8 mouse cellular contexts compared by ENCODE assay signal in genomic region chr11:73177895-73178294, GRCm38 (mm10). TPM values are rescaled to one million over a fixed set of nuclear protein-coding genes. Genes with fewer than 3 reads are reported as not detected.
DNase-seq lines count a peak whose midpoint lies in the region; ATAC-seq and TF ChIP-seq lines count a peak whose summit lies in the region.

No protein-coding gene starts in this region.

- peak overlapping the region; percentile 89 for H3K4me3 ChIP-seq in layer of hippocampus, adult 2 months
- peak overlapping the region; percentile 97 for H3K4me3 ChIP-seq in embryonic facial prominence, embryonic 10.5 days
- peak overlapping the region; percentile 94 for H3K4me3 ChIP-seq in intestine, embryonic 16.5 days (ENCODE audit: low read length)
- peak overlapping the region; percentile 77 for H3K4me3 ChIP-seq in myocyte

- peaks cover 32% of the 10 kb centered on the region for H3K36me3 ChIP-seq in embryonic facial prominence, embryonic 10.5 days (replicated peaks)
- 0 out of 2 replicates have a peak, but pooled peaks cover 3% of the 10 kb centered on the region for H3K36me3 ChIP-seq in intestine, embryonic 16.5 days (ENCODE audit: control insufficient read depth, insufficient read depth, low read length)
- peaks cover 10% of the 10 kb centered on the region for H3K36me3 ChIP-seq in myocyte (ENCODE audit: control insufficient read depth, insufficient read depth)

- peaks cover 26% of the 10 kb centered on the region for H3K4me1 ChIP-seq in embryonic facial prominence, embryonic 10.5 days
- H3K4me1 ChIP-seq in intestine, embryonic 16.5 days (ENCODE audit: control insufficient read depth, insufficient read depth, low read length), result peaks cover 24% of the 10 kb centered on the region

- DNase-seq in layer of hippocampus, adult 2 months (ENCODE audit: low spot score in 2 of 2), result no peak
- no peak for DNase-seq in layer of hippocampus, adult 11-12 months (ENCODE audit: low spot score)
- DNase-seq in embryonic facial prominence, embryonic 10.5 days (ENCODE audit: low spot score), result no peak
- no peak for DNase-seq in ovary, postnatal 10 days (ENCODE audit: low spot score)
- no peak for DNase-seq in thymus, postnatal 4 days

- H3K9ac ChIP-seq in intestine, embryonic 16.5 days (ENCODE audit: low read depth, low read length), result peak overlapping the region; percentile 93

- 4% methylated on average over 2 of the region's 2 CpGs for WGBS in embryonic facial prominence, embryonic 10.5 days
- 4% methylated on average over 2 of the region's 2 CpGs for WGBS in intestine, embryonic 16.5 days

- TF ChIP-seq POLR2A in myocyte (IDR thresholded peaks at IDR 0.05; ENCODE audit: insufficient read length, low read depth), result no peak

- peak overlapping the region; percentile 90; the same call in 1 of the 2 replicates for H3K27ac ChIP-seq in layer of hippocampus, adult 2 months
- H3K27ac ChIP-seq in embryonic facial prominence, embryonic 10.5 days (replicated peaks), result peak overlapping the region; percentile 94
- peak overlapping the region; percentile 99 for H3K27ac ChIP-seq in intestine, embryonic 16.5 days (ENCODE audit: low read length)

- peak overlapping the region; percentile 80 for H3K4me2 ChIP-seq in intestine, embryonic 16.5 days (ENCODE audit: low read depth, low read length)
- H3K4me2 ChIP-seq in myocyte (ENCODE audit: low read depth), result peak overlapping the region; percentile 82

- 0 out of 2 replicates have a peak, but pooled peaks have one; percentile 11 for TF ChIP-seq CTCF in layer of hippocampus, adult 2 months (conservative IDR thresholded peaks at IDR 0.05)

- peak overlapping the region; percentile 92 for H3ac ChIP-seq in myocyte (ENCODE audit: control insufficient read depth, insufficient read length)

- H3K9me3 ChIP-seq in embryonic facial prominence, embryonic 10.5 days, result no peaks in the 10 kb centered on the region
- no peaks in the 10 kb centered on the region for H3K9me3 ChIP-seq in intestine, embryonic 16.5 days (ENCODE audit: control insufficient read depth, low read length)

- peak; percentile 12; the same call in 1 of the 2 replicates for ATAC-seq in intestine, embryonic 16.5 days
- ATAC-seq in frontal cortex, adult (ENCODE audit: low TSS enrichment), result no peak

- peaks cover 65% of the 10 kb centered on the region for H3K79me2 ChIP-seq in myocyte (ENCODE audit: control insufficient read depth, insufficient read depth)

- H3K27me3 ChIP-seq in embryonic facial prominence, embryonic 10.5 days (replicated peaks; ENCODE audit: low read depth, poor library complexity, severe bottlenecking), result no peaks in the 10 kb centered on the region
- no peaks in the 10 kb centered on the region for H3K27me3 ChIP-seq in intestine, embryonic 16.5 days (replicated peaks; ENCODE audit: control insufficient read depth, insufficient read depth, low read length)
- no peaks in the 10 kb centered on the region for H3K27me3 ChIP-seq in myocyte (ENCODE audit: control insufficient read depth, insufficient read depth, insufficient read length)

TF ChIP-seq in myocyte, 11 proteins besides CTCF, POLR2A, EP300 and RAD21:
- TF ChIP-seq SRF (IDR thresholded peaks at IDR 0.05; ENCODE audit: control insufficient read depth, insufficient read length, low read depth) (no peak), POLR2AphosphoS2 (IDR thresholded peaks at IDR 0.05; ENCODE audit: insufficient read length, low read depth) (no peak), MYOD1 (IDR thresholded peaks at IDR 0.05; ENCODE audit: control insufficient read depth in 1 of 3, insufficient read length in 2 of 3, low read depth in 2 of 3) (no peak)

RNA-seq across cellular contexts. Expression of gene Tax1bp3, which starts 1.0 kb away (rescaled TPM):
- 1 to 10 TPM; 9.2 TPM for total RNA-seq in layer of hippocampus, adult 2 months (2021)
- polyA plus RNA-seq in embryonic facial prominence, embryonic 10.5 days (2016; fragmentation: Nextera tagmentation; extraction: Ambion mirVana), result 189 and 206 TPM in 2 replicates
- polyA plus RNA-seq in intestine, embryonic 16.5 days (2015; fragmentation: Nextera tagmentation; extraction: Ambion mirVana), result 231 and 236 TPM in 2 replicates
- polyA plus RNA-seq in myocyte (2012; fragmentation: generic; extraction: Trizol), result 85.2 TPM

RNA-seq across cellular contexts. Expression of gene Emc6, which starts 1.1 kb away (rescaled TPM):
- 10 to 100 TPM; 44.6 to 47.5 TPM for total RNA-seq in layer of hippocampus, adult 2 months (2021)
- 122 and 123 TPM in 2 replicates for polyA plus RNA-seq in embryonic facial prominence, embryonic 10.5 days (2016; fragmentation: Nextera tagmentation; extraction: Ambion mirVana)
- 116 and 121 TPM in 2 replicates for polyA plus RNA-seq in intestine, embryonic 16.5 days (2015; fragmentation: Nextera tagmentation; extraction: Ambion mirVana)
- 68.2 TPM for polyA plus RNA-seq in myocyte (2012; fragmentation: generic; extraction: Trizol)

RNA-seq across cellular contexts. Expression of gene P2rx5, which starts 17.7 kb away (rescaled TPM):
- 1 to 10 TPM; 2.0 to 3.1 TPM for total RNA-seq in layer of hippocampus, adult 2 months (2021)
- 0.10 and 0.18 TPM in 2 replicates for polyA plus RNA-seq in embryonic facial prominence, embryonic 10.5 days (2016; fragmentation: Nextera tagmentation; extraction: Ambion mirVana)
- 0.12 TPM in 1 of 2 replicates, not detected in the other for polyA plus RNA-seq in intestine, embryonic 16.5 days (2015; fragmentation: Nextera tagmentation; extraction: Ambion mirVana)
- polyA plus RNA-seq in myocyte (2012; fragmentation: generic; extraction: Trizol), result 3.5 TPM

RNA-seq across cellular contexts. Expression of gene Ctns, which starts 20.9 kb away (rescaled TPM):
- total RNA-seq in layer of hippocampus, adult 2 months (2021), result 10 to 100 TPM; 20.1 to 23.2 TPM
- 17.4 and 18.4 TPM in 2 replicates for polyA plus RNA-seq in embryonic facial prominence, embryonic 10.5 days (2016; fragmentation: Nextera tagmentation; extraction: Ambion mirVana)
- polyA plus RNA-seq in intestine, embryonic 16.5 days (2015; fragmentation: Nextera tagmentation; extraction: Ambion mirVana), result 36.0 and 40.9 TPM in 2 replicates
- polyA plus RNA-seq in myocyte (2012; fragmentation: generic; extraction: Trizol), result 11.6 TPM

RNA-seq across cellular contexts. Expression of gene Shpk, which starts 21.4 kb away (rescaled TPM):
- total RNA-seq in layer of hippocampus, adult 2 months (2021), result 1 to 10 TPM; 3.1 to 3.2 TPM
- 0.49 and 0.86 TPM in 2 replicates for polyA plus RNA-seq in embryonic facial prominence, embryonic 10.5 days (2016; fragmentation: Nextera tagmentation; extraction: Ambion mirVana)
- 11.9 and 19.2 TPM in 2 replicates for polyA plus RNA-seq in intestine, embryonic 16.5 days (2015; fragmentation: Nextera tagmentation; extraction: Ambion mirVana)
- 1.3 TPM for polyA plus RNA-seq in myocyte (2012; fragmentation: generic; extraction: Trizol)
